Mouse (Mus musculus): ENCODE results near the gene Ttc22. TPM values are rescaled to one million over a fixed set of nuclear protein-coding genes. Genes with fewer than 3 reads are reported as not detected.

The Ttc22 gene
- polyA plus RNA-seq, 1 experiment from 2014 or later, result 1.1 TPM

DNA sequence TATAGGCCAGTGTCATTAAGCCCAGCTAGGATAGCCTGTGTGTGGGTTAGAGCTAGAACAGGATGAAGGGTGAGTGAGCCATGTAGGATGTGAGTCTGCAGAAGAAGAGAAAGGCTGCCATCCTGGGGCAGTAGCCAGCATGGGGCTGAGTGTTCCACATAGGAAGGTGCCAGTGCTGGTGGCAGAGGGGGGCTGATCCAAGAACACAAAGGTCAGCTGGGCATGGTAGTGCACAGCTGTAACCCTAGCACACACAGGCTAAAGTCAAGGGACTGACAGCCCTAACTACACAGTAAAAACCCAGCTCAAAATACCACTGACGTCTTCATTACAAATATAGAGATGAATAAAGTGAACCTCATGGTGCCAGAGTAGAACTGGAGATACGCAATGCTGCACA, 44.3 kb downstream of the Ttc22 start:
- Histone ChIP-seq H3K36me3 (peaks cover 99% of the 10 kb centered on the region), H3K9ac (no peak overlapping the region), H3K4me2 (replicated peaks) (no peak overlapping the region), H3K4me3 (no peak overlapping the region), H3K27ac (no peak overlapping the region), H3K4me1 (no peaks in the 10 kb centered on the region), H3K27me3 (replicated peaks) (no peaks in the 10 kb centered on the region), H3K9me3 (no peaks in the 10 kb centered on the region)
- ATAC-seq (ENCODE audit: low FRiP score, low read depth), result no peak
- 94% methylated on average over 2 of the region's 2 CpGs for WGBS

GRCm38 (mm10) chr4:106676749-106677148, 54.5 kb downstream of the Ttc22 start:
- Histone ChIP-seq H3K4me3 (no peak overlapping the region), H3K36me3 (peaks cover 52% of the 10 kb centered on the region), H3K27ac (no peak overlapping the region), H3K9ac (no peak overlapping the region), H3K4me1 (peaks cover 8% of the 10 kb centered on the region), H3K9me3 (no peaks in the 10 kb centered on the region), H3K4me2 (replicated peaks) (no peak overlapping the region), H3K27me3 (replicated peaks) (no peaks in the 10 kb centered on the region)
- no peak for ATAC-seq (ENCODE audit: low FRiP score, low read depth)
- WGBS, result 92% methylated on average over 5 of the region's 5 CpGs

GRCm38 (mm10) chr4:106678442-106679118, 56.3 kb downstream of the Ttc22 start, which contains the start of gene Ttc4:
Gene Ttc4 (minus strand): TSS chr4:106678944.
- Histone ChIP-seq H3K4me2 (replicated peaks) (peak within 1 kb of the TSS; percentile 87), H3K4me3 (peak within 1 kb of the TSS; percentile 64), H3K4me1 (peaks cover 8% of the 10 kb centered on the region), H3K27ac (no peak within 1 kb of the TSS), H3K36me3 (peaks cover 34% of the 10 kb centered on the region), H3K9me3 (no peaks in the 10 kb centered on the region), H3K9ac (peak within 1 kb of the TSS; percentile 72), H3K27me3 (replicated peaks) (no peaks in the 10 kb centered on the region)
- peak; percentile 95 for ATAC-seq (ENCODE audit: low FRiP score, low read depth)
- WGBS, result 1% methylated on average over 43 of the region's 43 CpGs

GRCm38 (mm10) chr4:106679152-106679551, 56.9 kb downstream of the Ttc22 start:
- H3K27me3 ChIP-seq (replicated peaks), result no peaks in the 10 kb centered on the region
- peak overlapping the region; percentile 87 for H3K4me2 ChIP-seq (replicated peaks)
- H3K4me3 ChIP-seq, result no peak overlapping the region
- H3K27ac ChIP-seq, result no peak overlapping the region
- H3K9ac ChIP-seq, result no peak overlapping the region
- WGBS, result 51% methylated on average over 3 of the region's 3 CpGs
- peaks cover 8% of the 10 kb centered on the region for H3K4me1 ChIP-seq
- H3K36me3 ChIP-seq, result peaks cover 28% of the 10 kb centered on the region
- peak; percentile 55 for ATAC-seq (ENCODE audit: low FRiP score, low read depth)
- no peaks in the 10 kb centered on the region for H3K9me3 ChIP-seq

DNA sequence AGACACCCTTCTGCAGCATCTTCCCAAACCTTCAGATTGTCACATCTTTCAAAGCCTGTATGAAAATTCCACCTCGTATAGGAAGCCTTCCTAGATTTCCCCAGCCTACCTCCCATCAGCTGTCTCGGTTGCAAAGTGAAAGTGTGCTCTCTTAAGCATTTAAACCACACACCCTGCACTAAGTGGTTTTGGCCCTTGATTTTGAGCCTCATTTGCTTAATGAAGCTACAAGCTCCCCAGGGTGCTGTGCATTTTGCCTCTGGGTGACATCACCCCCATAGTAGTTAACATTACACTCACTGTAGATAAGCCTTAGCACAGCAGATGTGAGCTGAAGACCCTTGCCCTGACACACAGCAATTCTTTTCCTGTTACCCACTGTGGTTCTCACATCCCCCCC, 58.7 kb downstream of the Ttc22 start:
- H3K4me2 ChIP-seq (replicated peaks), result no peak overlapping the region
- no peak overlapping the region for H3K27ac ChIP-seq
- no peaks in the 10 kb centered on the region for H3K9me3 ChIP-seq
- no peak overlapping the region for H3K9ac ChIP-seq
- H3K27me3 ChIP-seq (replicated peaks), result no peaks in the 10 kb centered on the region
- ATAC-seq (ENCODE audit: low FRiP score, low read depth), result no peak
- peaks cover 11% of the 10 kb centered on the region for H3K36me3 ChIP-seq
- H3K4me1 ChIP-seq, result peaks cover 8% of the 10 kb centered on the region
- H3K4me3 ChIP-seq, result no peak overlapping the region
- 58% methylated on average over 2 of the region's 2 CpGs for WGBS

GRCm38 (mm10) chr4:106688636-106689296, 66.5 kb downstream of the Ttc22 start:
- no peaks in the 10 kb centered on the region for H3K9me3 ChIP-seq
- WGBS, result 47% methylated on average over 3 of the region's 3 CpGs
- H3K27me3 ChIP-seq (replicated peaks), result no peaks in the 10 kb centered on the region

More at GRCm38 (mm10) chr4:106688636-106689296, 66.5 kb downstream of the Ttc22 start:
- no peaks in the 10 kb centered on the region for H3K36me3 ChIP-seq
- H3K4me1 ChIP-seq, result no peaks in the 10 kb centered on the region
- ATAC-seq (ENCODE audit: low FRiP score, low read depth), result no peak
- H3K4me2 ChIP-seq (replicated peaks), result no peak overlapping the region
- H3K4me3 ChIP-seq, result no peak overlapping the region
- no peak overlapping the region for H3K27ac ChIP-seq
- H3K9ac ChIP-seq, result no peak overlapping the region

Other genes starting within 250 kb of the Ttc22 start
- gene Pcsk9, start 158.1 kb upstream of the Ttc22 start, polyA plus RNA-seq (2016; fragmentation: Nextera tagmentation; extraction: Ambion mirVana), result 1.2 and 1.6 TPM in 2 replicates
- gene Bsnd, start 130.1 kb upstream of the Ttc22 start, polyA plus RNA-seq (2016; fragmentation: Nextera tagmentation; extraction: Ambion mirVana), result not detected in 2 replicates
- gene Dhcr24, start 61.4 kb upstream of the Ttc22 start, polyA plus RNA-seq (2016; fragmentation: Nextera tagmentation; extraction: Ambion mirVana), result 5.3 and 6.2 TPM in 2 replicates
- 0.23 TPM in 2 replicates for gene Lexm, start 5.2 kb upstream of the Ttc22 start, polyA plus RNA-seq (2016; fragmentation: Nextera tagmentation; extraction: Ambion mirVana)
- gene Pars2, start 28.6 kb downstream of the Ttc22 start, polyA plus RNA-seq (2016; fragmentation: Nextera tagmentation; extraction: Ambion mirVana), result 10.1 and 11.8 TPM in 2 replicates
- gene Ttc4, start 56.5 kb downstream of the Ttc22 start, polyA plus RNA-seq (2016; fragmentation: Nextera tagmentation; extraction: Ambion mirVana), result 98.2 and 106 TPM in 2 replicates
- gene Mroh7, start 108.5 kb downstream of the Ttc22 start, polyA plus RNA-seq (2016; fragmentation: Nextera tagmentation; extraction: Ambion mirVana), result 0.27 and 0.34 TPM in 2 replicates
- gene Fam151a, start 111.5 kb downstream of the Ttc22 start, polyA plus RNA-seq (2016; fragmentation: Nextera tagmentation; extraction: Ambion mirVana), result not detected in 2 replicates
- 1.5 TPM in 2 replicates for gene Acot11, start 182.6 kb downstream of the Ttc22 start, polyA plus RNA-seq (2016; fragmentation: Nextera tagmentation; extraction: Ambion mirVana)

Data from neural tube, embryonic 12.5 days (tissue).